Mouse (Mus musculus) gastrocnemius, postnatal 36 days (tissue): ENCODE results near the gene Celsr2. TPM values are rescaled to one million over a fixed set of nuclear protein-coding genes. Genes with fewer than 3 reads are reported as not detected.

Source experiments
- DNase-seq, 2 experiments: peaks; one replicate each; pipeline ENCODE4 v3.0.0; 2022
- intact Hi-C: fragments of 180-260 bp; cut with DNase I; formaldehyde crosslinking; loops from one replicate; pipeline ENCODE4 v1.15.1; 2025
- total RNA-seq, 2 experiments: library from RNA; stranded (reverse); gene quantifications; 2 replicates each; pipeline ENCODE4 v1.2.3; 2021

Gene Celsr2
- total RNA-seq, 2 experiments from 2014 or later: 6.4 to 8.2 TPM

DNA sequence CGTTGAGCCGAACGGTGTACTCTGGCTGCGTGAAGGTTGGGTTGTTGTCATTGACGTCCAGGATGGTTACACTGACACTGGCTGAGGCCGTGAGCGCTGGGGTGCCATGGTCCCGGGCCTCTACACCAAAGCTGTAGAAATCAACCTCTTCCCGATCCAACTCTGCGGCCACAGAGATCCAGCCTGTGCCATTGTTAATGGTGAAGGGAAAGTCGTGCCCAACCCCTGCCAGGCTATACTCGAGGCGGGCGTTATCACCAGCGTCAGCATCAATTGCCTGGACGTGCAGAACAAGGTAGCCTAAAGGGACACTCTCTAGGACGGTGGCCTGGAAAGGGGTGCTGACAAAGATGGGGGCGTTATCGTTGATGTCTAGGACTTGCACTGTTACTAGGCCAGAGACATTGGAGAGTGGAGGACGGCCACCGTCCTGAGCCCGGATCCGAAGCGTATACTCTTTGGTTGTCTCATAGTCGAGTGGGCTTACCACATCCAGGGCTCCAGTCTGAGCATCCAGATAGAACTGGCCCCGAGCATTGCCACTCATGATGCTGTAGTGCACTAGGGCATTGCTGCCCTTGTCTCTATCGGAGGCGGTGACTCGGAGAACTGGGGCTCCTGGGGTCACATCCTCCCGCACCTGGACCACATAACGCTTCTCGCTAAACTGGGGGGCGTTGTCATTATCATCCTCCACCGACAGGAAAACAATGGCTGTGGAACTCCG, 1.6 kb downstream of the Celsr2 start:
- intact Hi-C loops: no loop called here
- no peak for DNase-seq

DNA sequence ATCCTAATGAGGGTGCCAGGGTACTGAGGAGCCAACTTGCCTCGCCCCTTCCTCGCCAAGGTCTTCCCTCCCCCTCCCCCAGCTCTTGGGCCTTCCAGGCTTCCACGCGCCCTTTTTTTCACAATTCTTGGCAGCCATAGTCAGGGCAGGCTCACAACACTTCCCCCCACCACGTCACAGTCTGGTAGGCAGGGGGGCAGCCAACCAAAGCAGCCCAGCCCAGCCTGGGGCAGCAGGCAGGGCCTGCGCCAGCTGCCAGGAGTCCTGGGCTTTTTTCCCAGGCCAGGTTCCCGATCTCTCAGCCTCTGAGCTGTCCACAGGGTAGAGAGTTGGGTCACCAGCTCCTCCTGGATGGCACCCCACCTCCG, 3.6 kb downstream of the Celsr2 start:
- DNase-seq: no peak
- intact Hi-C loops: no loop called here

DNA sequence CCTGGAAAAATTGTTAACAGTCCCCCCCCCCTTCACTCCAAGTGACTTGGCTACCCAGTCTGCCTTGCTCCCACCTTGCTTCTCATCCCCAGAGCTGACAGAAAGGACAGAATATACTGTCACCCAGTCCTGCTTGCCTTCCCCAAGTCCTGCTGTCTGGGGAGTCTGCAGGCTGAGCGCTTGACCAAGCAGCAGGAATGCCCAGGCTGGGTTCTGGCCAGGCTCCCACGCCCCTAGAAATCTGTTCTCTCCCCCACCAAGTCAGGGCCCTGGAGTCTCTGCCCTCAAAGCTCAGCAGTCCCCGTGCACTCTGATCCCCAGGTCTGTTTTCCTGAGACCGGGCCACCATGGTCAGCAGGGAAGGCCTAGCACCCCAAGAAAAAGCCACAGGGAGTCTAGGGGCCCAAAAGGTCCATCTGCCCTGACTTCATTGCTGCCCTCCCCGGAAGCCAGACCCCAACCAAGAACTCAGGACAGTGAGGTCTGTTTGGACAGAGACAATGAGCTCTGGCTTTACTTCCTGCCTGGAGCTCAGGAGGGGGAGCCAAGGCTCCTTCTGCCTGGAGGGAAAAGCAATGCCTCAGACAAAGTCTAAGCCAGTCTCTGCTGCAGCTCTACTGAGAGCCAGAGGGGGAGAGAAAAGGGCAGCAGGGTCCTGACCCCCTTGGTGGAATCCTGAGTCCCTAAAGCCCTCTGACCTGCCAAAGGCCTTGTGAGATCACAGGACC, 4.2 kb downstream of the Celsr2 start:
- no peak for DNase-seq
- intact Hi-C loops: no loop called here

DNA sequence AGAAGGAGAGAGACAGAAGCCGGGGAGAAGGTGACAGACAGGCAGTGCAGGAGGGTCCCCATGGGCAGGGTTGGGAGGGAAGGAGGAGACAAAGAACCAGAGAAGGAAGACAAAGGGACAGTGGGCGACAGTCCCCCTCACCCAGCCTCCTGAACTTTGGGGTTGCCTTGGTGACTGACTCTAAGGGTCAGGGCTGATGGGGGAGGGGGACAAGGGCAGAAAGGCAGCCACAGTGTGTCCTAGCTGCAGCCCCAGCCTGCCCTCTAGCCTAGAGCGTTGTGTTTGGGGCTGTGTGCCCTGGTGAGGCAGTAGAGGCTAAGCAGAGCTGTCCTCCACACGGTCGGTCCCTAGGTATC, 5.0 kb downstream of the Celsr2 start:
- no peak for DNase-seq
- intact Hi-C loops: no loop called here

- DNase-seq: no peak
- intact Hi-C loops: no loop called here
Observed at GRCm38 (mm10) chr3:108409656-108410358, 5.5 kb downstream of the Celsr2 start.

DNA sequence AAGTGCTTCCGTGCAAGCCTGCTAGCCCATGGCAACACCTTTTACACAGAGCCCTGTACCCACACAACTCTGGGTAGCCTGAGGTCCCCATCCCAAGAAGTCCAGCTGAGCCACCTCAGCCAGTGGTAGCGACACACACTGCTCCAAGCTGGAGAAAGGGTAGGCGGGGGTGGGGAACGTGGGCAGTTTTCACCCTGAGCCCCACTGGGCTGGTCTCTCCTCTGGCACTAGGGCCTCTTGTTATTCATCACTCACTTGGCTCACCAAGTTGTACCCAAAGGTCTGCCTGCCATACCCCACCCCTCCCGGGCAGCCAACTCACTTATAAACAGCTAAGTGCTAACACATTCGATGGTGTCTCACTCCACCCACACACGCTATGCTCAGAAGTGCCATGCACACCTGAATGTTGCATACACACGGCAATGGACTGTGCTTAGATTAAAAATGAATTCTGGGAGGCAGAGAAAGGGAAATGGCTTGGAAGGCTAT, 6.8 kb downstream of the Celsr2 start:
- intact Hi-C loops: no loop called here
- DNase-seq: no peak

DNA sequence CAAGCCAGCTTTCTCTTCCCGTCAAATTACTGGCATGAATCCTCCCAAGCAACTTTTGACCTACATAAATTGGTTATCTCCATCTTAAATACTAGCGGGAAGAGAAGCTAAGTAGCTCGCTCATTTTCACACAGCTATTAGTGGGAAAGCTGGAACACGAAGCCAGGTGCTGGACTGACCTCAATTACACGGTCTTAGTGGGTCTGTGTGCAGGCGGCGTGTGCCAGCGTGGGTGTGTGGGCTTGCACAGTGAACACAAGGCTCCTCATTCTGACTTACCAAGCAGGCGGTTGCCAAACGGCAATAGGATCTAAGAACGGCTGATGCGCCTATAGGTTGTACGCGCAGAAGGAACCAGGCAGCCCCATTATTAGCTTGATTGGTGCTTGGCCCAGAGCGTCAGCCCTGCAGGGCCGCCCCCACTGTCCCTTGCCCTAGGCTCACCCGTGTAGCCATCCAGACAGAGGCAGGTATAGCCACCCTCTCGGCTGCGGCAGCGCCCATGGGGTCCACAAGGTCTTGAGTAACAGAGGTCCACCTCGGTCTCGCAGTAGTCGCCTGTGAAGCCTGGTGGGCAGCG, 9.0 kb downstream of the Celsr2 start:
- DNase-seq: no peak
- intact Hi-C loops: no loop called here

- intact Hi-C loops: no loop called here
- DNase-seq: no peak
Observed at GRCm38 (mm10) chr3:108405536-108406305, 9.6 kb downstream of the Celsr2 start.

DNA sequence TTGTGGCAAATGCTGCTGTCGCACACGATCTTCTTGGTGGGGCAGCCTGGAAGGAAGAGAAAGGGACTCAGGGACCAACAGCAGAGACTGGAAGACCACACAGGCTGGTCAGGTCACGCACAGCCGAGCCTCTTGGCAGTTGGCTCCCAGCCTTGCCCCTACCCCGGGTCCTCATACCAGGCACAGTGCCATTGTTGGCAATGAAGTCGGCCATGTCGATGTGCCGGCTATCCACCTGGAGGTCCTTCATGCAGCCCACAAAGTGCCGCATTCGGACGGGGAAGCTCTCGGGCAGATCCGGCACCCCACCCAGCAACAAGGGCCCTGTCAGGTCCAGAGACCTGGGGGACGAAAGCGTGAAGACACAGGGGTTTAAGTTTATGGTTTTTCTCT, 12.8 kb downstream of the Celsr2 start:
- DNase-seq: no peak
- intact Hi-C loops: no loop called here

DNA sequence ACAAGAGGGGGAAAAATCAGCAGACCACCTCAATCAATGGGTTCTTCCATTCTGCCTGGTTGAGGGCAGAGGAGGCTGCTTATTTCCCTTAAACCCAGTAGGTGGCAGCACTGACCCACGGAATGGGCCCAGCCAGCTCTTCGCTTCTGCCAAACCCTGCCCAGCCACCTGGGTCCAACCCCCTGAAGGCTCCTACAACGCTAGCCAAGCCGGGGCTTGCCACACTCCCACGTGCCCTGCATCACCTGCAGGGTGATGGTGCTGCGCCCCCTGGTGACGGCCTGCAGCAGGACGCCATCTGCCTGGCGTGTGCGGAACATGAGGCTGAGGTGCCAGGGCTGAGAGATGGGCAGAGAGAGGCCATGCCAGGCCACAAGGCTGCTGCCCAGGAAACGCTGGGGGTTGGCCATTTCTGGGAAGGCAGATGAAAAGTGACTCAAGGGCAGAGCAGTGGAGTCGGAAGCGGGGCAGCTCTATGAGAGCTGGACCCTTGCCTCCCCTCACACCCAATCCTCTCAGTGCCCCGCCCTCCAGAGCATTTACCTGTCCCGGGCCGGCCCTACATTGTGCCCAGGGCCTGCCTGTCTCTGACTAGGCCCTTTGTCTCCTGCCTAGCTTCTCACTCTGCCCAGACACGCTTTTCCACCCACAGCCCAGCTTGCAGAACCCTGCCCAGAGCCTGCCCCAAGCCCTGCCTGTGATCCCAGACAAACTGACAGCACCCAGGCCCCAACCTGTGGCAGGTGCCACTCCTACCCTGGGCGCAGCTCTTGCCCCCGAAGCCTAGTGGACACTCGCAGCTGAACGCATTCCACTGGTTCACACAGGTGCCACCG, 13.4 kb downstream of the Celsr2 start:
- peak; percentile 76 to 84 for DNase-seq
- intact Hi-C loops: loop anchor here (2.0 kb wide), 1 partner anchor 161 kb away; the partner anchor contains the start of gene Tmem167b

GRCm38 (mm10) chr3:108400442-108400841, 14.9 kb downstream of the Celsr2 start:
- intact Hi-C loops: loop anchor here (2.0 kb wide), 1 partner anchor 162 kb away; the partner anchor contains the start of gene Tmem167b
- peak in 1 of 2 experiments; percentile 12 for DNase-seq

DNA sequence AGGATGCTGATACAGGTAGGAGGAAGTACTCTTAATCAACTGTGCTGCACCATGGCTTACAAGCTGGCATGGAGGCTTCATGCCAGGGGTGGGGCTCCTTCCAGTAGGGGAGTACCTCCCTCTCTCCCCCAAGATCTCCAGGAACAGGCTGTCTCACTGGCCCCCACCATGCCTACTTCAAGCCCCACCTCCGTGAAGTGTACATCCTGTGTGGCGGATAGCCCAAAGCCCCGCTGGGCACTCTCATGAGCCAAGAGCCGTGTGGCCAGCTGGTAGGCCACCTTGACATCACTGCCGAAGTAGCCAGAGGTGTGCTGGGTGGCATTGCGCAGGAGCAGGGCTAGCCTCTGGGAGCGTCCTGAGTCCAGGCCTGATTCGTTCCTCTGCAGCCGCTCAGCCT, 17.1 kb downstream of the Celsr2 start:
- intact Hi-C loops: no loop called here
- no peak for DNase-seq

DNA sequence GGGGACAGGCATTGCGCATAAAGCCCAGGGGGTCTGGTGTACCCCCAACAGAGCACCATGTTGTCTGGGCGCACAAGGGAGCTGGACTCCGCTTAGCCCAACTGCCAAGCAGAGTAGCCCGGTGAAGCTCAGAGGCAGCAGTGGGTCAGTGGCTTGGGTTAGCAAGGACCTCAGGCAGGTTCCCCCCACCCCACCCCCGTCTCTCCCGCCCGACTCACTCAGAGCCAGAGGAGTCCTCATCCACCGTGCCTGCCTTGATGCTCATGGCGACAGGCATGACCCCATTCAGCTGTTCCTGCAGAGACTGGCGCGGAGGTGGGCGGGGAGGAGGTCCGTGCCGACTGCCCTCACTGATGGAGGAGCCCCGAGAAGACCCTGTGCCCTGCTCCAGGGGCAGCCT, 22.6 kb downstream of the Celsr2 start:
- no peak for DNase-seq
- intact Hi-C loops: no loop called here

DNA sequence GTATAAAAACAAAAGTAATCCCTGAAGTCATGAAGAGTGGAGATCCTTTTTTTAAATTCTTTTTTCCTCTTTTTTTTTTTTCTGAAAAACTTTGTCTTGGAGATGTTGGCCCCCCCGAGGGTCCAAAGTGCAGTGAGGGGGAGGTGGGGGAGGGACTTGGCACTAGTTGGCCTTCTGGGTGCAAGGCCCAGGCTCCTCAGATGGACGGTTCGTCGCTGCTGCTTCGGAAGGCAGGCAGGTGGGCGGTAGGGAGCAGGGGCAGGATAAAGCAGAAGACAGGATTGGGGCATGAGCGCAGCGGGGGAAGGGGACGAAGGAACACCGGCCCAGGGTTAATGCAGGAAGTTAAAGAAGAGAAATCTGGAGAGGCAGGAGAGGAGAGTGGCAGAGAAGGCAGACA, 23.1 kb downstream of the Celsr2 start:
- intact Hi-C loops: no loop called here
- no peak for DNase-seq

- intact Hi-C loops: loop anchor here (10.0 kb wide), 1 partner anchor 224 kb away; no protein-coding TSS in a partner anchor
- peak; percentile 94 to 95 for DNase-seq
Observed at GRCm38 (mm10) chr3:108389111-108389545, 26.2 kb downstream of the Celsr2 start.

GRCm38 (mm10) chr3:108386186-108386585, 29.2 kb downstream of the Celsr2 start:
- intact Hi-C loops: loop anchor here (2.0 to 10.0 kb wide), 2 partner anchors 103 to 221 kb away; no protein-coding TSS in a partner anchor
- DNase-seq: no peak

GRCm38 (mm10) chr3:108384425-108384824, 30.9 kb downstream of the Celsr2 start:
- DNase-seq: no peak
- intact Hi-C loops: loop anchor here (10.0 kb wide), 1 partner anchor 220 kb away; no protein-coding TSS in a partner anchor

DNA sequence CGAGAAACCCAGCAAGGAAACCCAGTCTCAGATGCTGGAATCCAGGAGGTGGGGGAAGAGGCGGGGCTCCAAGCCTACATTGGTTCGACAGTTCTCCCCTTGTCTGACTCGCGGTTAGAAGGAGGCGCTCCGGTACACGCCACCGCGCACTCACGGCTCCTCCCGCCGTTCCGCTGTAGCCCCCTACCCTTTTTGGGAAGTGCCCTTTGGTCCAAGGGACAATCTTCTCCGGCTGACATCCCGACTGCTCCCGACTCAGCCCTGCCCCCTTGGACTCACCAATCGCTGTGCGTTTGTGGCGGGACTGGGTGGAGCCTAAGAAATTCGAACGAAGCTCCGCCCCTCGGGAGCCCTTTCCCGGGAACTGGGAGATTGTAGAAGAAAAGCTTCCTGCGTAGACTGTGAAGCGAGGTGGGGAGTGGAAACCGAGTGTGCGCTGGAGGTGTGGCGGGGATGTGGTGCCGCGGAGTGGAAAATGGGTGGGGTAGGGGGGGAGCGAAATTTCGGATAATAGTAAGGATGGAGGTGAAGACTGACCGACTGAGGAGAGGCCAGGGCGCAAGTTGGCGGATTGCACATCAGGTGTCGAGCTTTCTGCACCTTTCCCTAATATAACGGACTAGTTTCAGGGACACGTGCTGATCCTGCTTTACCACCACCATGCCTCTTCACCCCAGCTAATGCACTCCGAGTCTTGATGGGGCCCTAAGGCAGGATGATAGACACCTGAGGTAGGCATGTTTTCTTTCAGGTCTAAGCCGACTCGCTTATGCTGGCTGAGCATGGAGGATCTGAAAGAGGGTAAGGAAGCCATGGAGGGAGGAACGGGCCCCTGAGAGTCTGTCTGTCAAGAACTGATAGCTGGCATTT, 31.6 kb downstream of the Celsr2 start, which contains the start of gene Psrc1:
Gene Psrc1, plus strand, starts transcription at position 355 of the 870 bp plus-strand sequence.
- intact Hi-C loops: loop anchor here (10.0 kb wide), 1 partner anchor 219 kb away; no protein-coding TSS in a partner anchor
- peak; percentile 83 to 85 for DNase-seq
